ENCODE assay signal across 10 mouse cellular contexts in the genomic region with DNA sequence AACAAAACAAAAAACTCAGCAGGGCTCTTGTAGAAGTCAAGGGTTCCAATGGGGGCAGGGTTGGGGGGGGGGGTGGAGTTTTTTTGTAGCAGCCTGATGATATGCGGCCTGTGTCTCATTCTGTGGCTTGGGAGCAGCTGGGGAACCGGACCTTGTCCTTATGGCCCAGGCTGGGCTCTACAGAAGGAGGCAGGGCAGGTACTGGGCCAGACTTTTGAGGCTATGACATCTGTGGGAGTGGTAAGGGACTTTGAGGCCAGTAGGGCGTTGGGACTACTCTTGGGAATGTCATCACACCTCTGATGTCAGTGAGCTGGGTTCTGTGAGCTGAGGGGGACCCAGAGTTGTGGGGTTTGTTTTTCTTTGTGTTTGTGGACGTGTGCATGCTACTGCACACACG.
DNase-seq lines count a peak whose midpoint lies in the region; ATAC-seq and TF ChIP-seq lines count a peak whose summit lies in the region.
"Had no signal": no experiment of that assay in that cellular context is flagged by ENCODE, and none has a peak within 500 bp of the region (broad histone marks: within the 10 kb centered on the region; RNA-seq: fewer than 3 reads in every experiment).

No protein-coding gene starts in this region.

- H3K4me3 ChIP-seq in forebrain, embryonic 12.5 days (replicated peaks) = no peak overlapping the region
- H3K4me3 ChIP-seq in forebrain, embryonic 10.5 days = no peak overlapping the region
- H3K4me3 ChIP-seq in kidney, embryonic 16.5 days (ENCODE audit: low read length) = no peak overlapping the region
- H3K4me3 ChIP-seq in forebrain, postnatal 0 days (ENCODE audit: low read depth, low read length) = no peak overlapping the region
- no peak overlapping the region; the same call in 1 of the 2 replicates for H3K4me3 ChIP-seq in midbrain, embryonic 14.5 days (replicated peaks; ENCODE audit: low read depth, low read length)

- H3K9ac ChIP-seq in forebrain, embryonic 12.5 days = no peak overlapping the region
- H3K9ac ChIP-seq in kidney, embryonic 16.5 days (replicated peaks; ENCODE audit: low read length) = peak overlapping the region; percentile 31; the same call in 1 of the 2 replicates
- H3K9ac ChIP-seq in forebrain, postnatal 0 days = no peak overlapping the region
- no peak overlapping the region; the same call in 1 of the 2 replicates for H3K9ac ChIP-seq in midbrain, embryonic 14.5 days (replicated peaks; ENCODE audit: low read length)

- peak overlapping the region; percentile 68 for H3K27ac ChIP-seq in forebrain, embryonic 12.5 days
- no peak overlapping the region for H3K27ac ChIP-seq in forebrain, embryonic 10.5 days
- peak overlapping the region; percentile 95 for H3K27ac ChIP-seq in kidney, embryonic 16.5 days (ENCODE audit: low read length)
- no peak overlapping the region for H3K27ac ChIP-seq in forebrain, postnatal 0 days (ENCODE audit: low read depth, low read length)
- peak overlapping the region; percentile 57; the same call in 1 of the 2 replicates for H3K27ac ChIP-seq in midbrain, embryonic 14.5 days (replicated peaks; ENCODE audit: low read depth, low read length)

- no peak for DNase-seq in forebrain, embryonic 10.5 days (ENCODE audit: extremely low spot score, low spot score)
- no peak for DNase-seq in kidney, postnatal 36 days
- DNase-seq in forebrain, postnatal 0 days = no peak
- no peak for DNase-seq in midbrain, embryonic 14.5 days
- DNase-seq in urinary bladder, postnatal 10 days (ENCODE audit: low spot score) = no peak
- DNase-seq: layer of hippocampus, postnatal 36 days; thymus, adult 2 months had no signal

- H3K9me3 ChIP-seq in forebrain, embryonic 12.5 days = no peaks in the 10 kb centered on the region
- no peaks in the 10 kb centered on the region for H3K9me3 ChIP-seq in forebrain, embryonic 10.5 days
- no peaks in the 10 kb centered on the region for H3K9me3 ChIP-seq in kidney, embryonic 16.5 days (ENCODE audit: low read length)
- no peaks in the 10 kb centered on the region for H3K9me3 ChIP-seq in forebrain, postnatal 0 days (ENCODE audit: low read length)
- H3K9me3 ChIP-seq in midbrain, embryonic 14.5 days (ENCODE audit: control insufficient read depth, low read length) = no peaks in the 10 kb centered on the region

- H3K27me3 ChIP-seq in forebrain, embryonic 12.5 days = no peaks in the 10 kb centered on the region; the same call in 1 of the 2 replicates
- H3K27me3 ChIP-seq in forebrain, embryonic 10.5 days (ENCODE audit: poor library complexity, severe bottlenecking) = peaks cover 46% of the 10 kb centered on the region
- H3K27me3 ChIP-seq in kidney, embryonic 16.5 days (ENCODE audit: insufficient read depth, low read length) = no peaks in the 10 kb centered on the region
- no peaks in the 10 kb centered on the region for H3K27me3 ChIP-seq in forebrain, postnatal 0 days (ENCODE audit: insufficient read depth, low read length)
- no peaks in the 10 kb centered on the region for H3K27me3 ChIP-seq in midbrain, embryonic 14.5 days (ENCODE audit: control insufficient read depth, insufficient read depth, low read length)

- H3K4me2 ChIP-seq in forebrain, embryonic 12.5 days = peak overlapping the region; percentile 96; the same call in 1 of the 2 replicates
- H3K4me2 ChIP-seq in kidney, embryonic 16.5 days (replicated peaks; ENCODE audit: low read depth, low read length) = peak overlapping the region; percentile 34
- H3K4me2 ChIP-seq in forebrain, postnatal 0 days (ENCODE audit: low read depth) = peak overlapping the region; percentile 39; the same call in 1 of the 2 replicates
- H3K4me2 ChIP-seq in midbrain, embryonic 14.5 days (ENCODE audit: low read length) = peak overlapping the region; percentile 95

- H3K36me3 ChIP-seq in forebrain, embryonic 12.5 days (replicated peaks) = no peaks in the 10 kb centered on the region
- H3K36me3 ChIP-seq in forebrain, embryonic 10.5 days (replicated peaks) = 0 out of 2 replicates have a peak, but pooled peaks cover 2% of the 10 kb centered on the region
- no peaks in the 10 kb centered on the region for H3K36me3 ChIP-seq in kidney, embryonic 16.5 days (ENCODE audit: insufficient read depth, low read length)
- no peaks in the 10 kb centered on the region for H3K36me3 ChIP-seq in forebrain, postnatal 0 days (ENCODE audit: insufficient read depth)
- no peaks in the 10 kb centered on the region for H3K36me3 ChIP-seq in midbrain, embryonic 14.5 days (ENCODE audit: control insufficient read depth, insufficient read depth, low read length)

- peaks cover 96% of the 10 kb centered on the region for H3K4me1 ChIP-seq in forebrain, embryonic 12.5 days
- H3K4me1 ChIP-seq in forebrain, embryonic 10.5 days = peaks cover 98% of the 10 kb centered on the region
- peaks cover 97% of the 10 kb centered on the region for H3K4me1 ChIP-seq in kidney, embryonic 16.5 days (ENCODE audit: insufficient read depth, low read length)
- peaks cover 56% of the 10 kb centered on the region for H3K4me1 ChIP-seq in forebrain, postnatal 0 days (ENCODE audit: insufficient read depth)
- peaks cover 92% of the 10 kb centered on the region for H3K4me1 ChIP-seq in midbrain, embryonic 14.5 days (ENCODE audit: control insufficient read depth, insufficient read depth, low read length)

- no peak for TF ChIP-seq CTCF in forebrain, postnatal 0 days (IDR thresholded peaks at IDR 0.05; ENCODE audit: low read depth)

- no peak for ATAC-seq in forebrain, embryonic 12.5 days (ENCODE audit: low FRiP score)
- no peak for ATAC-seq in kidney, embryonic 16.5 days (ENCODE audit: low FRiP score, low TSS enrichment)
- ATAC-seq in forebrain, postnatal 0 days = no peak
- ATAC-seq in midbrain, embryonic 14.5 days (ENCODE audit: low FRiP score, low TSS enrichment) = no peak
- no peak for ATAC-seq in monocyte, adult 5-6 weeks (replicated peaks; ENCODE audit: insufficient number of reproducible peaks, low FRiP score, low TSS enrichment, poor library complexity, severe bottlenecking)

- 68% methylated on average over 5 of the region's 5 CpGs for WGBS in forebrain, embryonic 12.5 days
- 80% methylated on average over 5 of the region's 5 CpGs for WGBS in forebrain, embryonic 10.5 days
- WGBS in kidney, embryonic 16.5 days = 31% methylated on average over 5 of the region's 5 CpGs
- 69% methylated on average over 5 of the region's 5 CpGs for WGBS in forebrain, postnatal 0 days
- WGBS in midbrain, embryonic 14.5 days = 64% methylated on average over 5 of the region's 5 CpGs

Comparison
In these comparisons a context has a peak if more than half of its experiments do, and no peak if none do; other contexts are left out.
1. H3K27ac ChIP-seq: peak in forebrain, embryonic 12.5 days (single experiment), kidney, embryonic 16.5 days (single experiment) and midbrain, embryonic 14.5 days (single experiment); none in forebrain, embryonic 10.5 days (single experiment) and forebrain, postnatal 0 days (single experiment).
2. H3K4me2 ChIP-seq: peak in every context shown above with its lines; median percentile 96 in forebrain, embryonic 12.5 days; 95 in midbrain, embryonic 14.5 days; 39 in forebrain, postnatal 0 days; 34 in kidney, embryonic 16.5 days.